Mouse (Mus musculus) cerebellum, adult 2 months (tissue): ENCODE measurements at regions not wholly inside any gene's neighbourhood (a gene's known extent, or its start where the extent isn't known, plus 50 kb on each side); places are given as distances from the start of the nearest gene placed in this dataset.
A peak's percentile ranks its signal among the peaks of the same experiment; 100 is the strongest.

Source experiments
- DNase-seq, 2 experiments: peaks; one replicate each; pipeline ENCODE4 v3.0.0; 2021
- H3K27ac ChIP-seq: fragments of 200-500 bp; 2 replicates; pipeline ENCODE4 v1.5.1; 2012; ENCODE audit warnings: low read length, control low read depth, inconsistent platforms; ENCODE audit not compliant: insufficient read depth
- H3K27me3 ChIP-seq: fragments of 200-500 bp; 2 replicates; pipeline ENCODE4 v1.6.1; 2012; ENCODE audit warnings: inconsistent platforms, mild to moderate bottlenecking, low read length, moderate library complexity; ENCODE audit not compliant: control insufficient read depth, insufficient read depth
- H3K4me1 ChIP-seq: fragments of 200-500 bp; 2 replicates; pipeline ENCODE4 v1.6.1; 2011; ENCODE audit warnings: low read length; ENCODE audit not compliant: control insufficient read depth, insufficient read depth
- H3K4me3 ChIP-seq: fragments of 200-500 bp; replicated peaks from 2 replicates; pipeline ENCODE3; 2011; ENCODE audit warnings: mild to moderate bottlenecking, low read depth, low read length, control low read depth; ENCODE audit not compliant: insufficient read depth
- CTCF ChIP-seq: fragments of 200-500 bp; IDR thresholded peaks from 2 replicates; pipeline ENCODE4 v1.5.1; 2011; ENCODE audit warnings: low read depth, mild to moderate bottlenecking, control low read depth, low read length, moderate library complexity, borderline replicate concordance; ENCODE audit not compliant: insufficient read depth
- POLR2A ChIP-seq: fragments of 200-500 bp; IDR thresholded peaks from 2 replicates; pipeline ENCODE4 v1.6.1; 2011; ENCODE audit warnings: low read length, control low read depth, borderline replicate concordance; ENCODE audit not compliant: insufficient read depth
- WGBS: fragments of 180-500 bp; shearing (Covaris S2); methylation state at CpG from one replicate; pipeline ENCODE4 v1.1.7; 2018; 5-methylcytosine and 5-hydroxymethylcytosine counted together

GRCm38 (mm10) chr14:74464027-74464682, 176.5 kb upstream of the Htr2a start:
- no peak for DNase-seq
- Histone ChIP-seq H3K4me1 (no peaks in the 10 kb centered on the region), H3K27ac (no peak overlapping the region), H3K27me3 (no peaks in the 10 kb centered on the region), H3K4me3 (no peak overlapping the region)
- WGBS: 33% methylated on average over 2 of the region's 2 CpGs
- TF ChIP-seq POLR2A: no peak
- TF ChIP-seq CTCF: no peak

GRCm38 (mm10) chr14:74495504-74495903, 145.1 kb upstream of the Htr2a start:
- DNase-seq: no peak
- Histone ChIP-seq H3K27ac (no peak overlapping the region), H3K4me1 (no peaks in the 10 kb centered on the region), H3K4me3 (no peak overlapping the region), H3K27me3 (no peaks in the 10 kb centered on the region)
- TF ChIP-seq POLR2A (no peak), CTCF (no peak)

GRCm38 (mm10) chr14:74511521-74511920, 129.1 kb upstream of the Htr2a start:
- DNase-seq: no peak
- Histone ChIP-seq H3K4me3 (no peak overlapping the region), H3K27me3 (no peaks in the 10 kb centered on the region), H3K4me1 (no peaks in the 10 kb centered on the region), H3K27ac (no peak overlapping the region)
- TF ChIP-seq CTCF: no peak
- TF ChIP-seq POLR2A: no peak
- 86% methylated on average over 2 of the region's 2 CpGs for WGBS

- no peaks in the 10 kb centered on the region for H3K27me3 ChIP-seq
Observed at GRCm38 (mm10) chr14:74516451-74516850, 124.2 kb upstream of the Htr2a start.

GRCm38 (mm10) chr14:74519531-74519930, 121.1 kb upstream of the Htr2a start:
- H3K27me3 ChIP-seq: no peaks in the 10 kb centered on the region
- no peak overlapping the region for H3K27ac ChIP-seq
- H3K4me1 ChIP-seq: no peaks in the 10 kb centered on the region
- TF ChIP-seq POLR2A (no peak), CTCF (no peak)
- WGBS: 68% methylated on average over 6 of the region's 6 CpGs
- no peak overlapping the region for H3K4me3 ChIP-seq
- no peak for DNase-seq

More at GRCm38 (mm10) chr14:74516451-74516850, 124.2 kb upstream of the Htr2a start:
- TF ChIP-seq CTCF (no peak), POLR2A (no peak)
- 93% methylated on average over 3 of the region's 3 CpGs for whole genome bisulfite sequencing
- no peak overlapping the region for H3K27ac ChIP-seq
- H3K4me3 ChIP-seq: no peak overlapping the region
- no peaks in the 10 kb centered on the region for H3K4me1 ChIP-seq
- DNase-seq: no peak

GRCm38 (mm10) chr14:74521669-74522068, 119.0 kb upstream of the Htr2a start:
- DNase-seq: no peak
- TF ChIP-seq CTCF: no peak
- TF ChIP-seq POLR2A: no peak
- 90% methylated on average over 3 of the region's 3 CpGs for WGBS
- Histone ChIP-seq H3K4me3 (no peak overlapping the region), H3K4me1 (no peaks in the 10 kb centered on the region), H3K27me3 (no peaks in the 10 kb centered on the region), H3K27ac (no peak overlapping the region)

GRCm38 (mm10) chr14:74527246-74527645, 113.4 kb upstream of the Htr2a start:
- no peak overlapping the region for H3K4me3 ChIP-seq
- DNase-seq: peak in 1 of 2 experiments; percentile 13
- H3K27me3 ChIP-seq: no peaks in the 10 kb centered on the region
- no peak overlapping the region for H3K27ac ChIP-seq
- TF ChIP-seq POLR2A (no peak), CTCF (no peak)
- WGBS: 11% methylated on average over 4 of the region's 4 CpGs
- H3K4me1 ChIP-seq: no peaks in the 10 kb centered on the region

- peak in 1 of 2 experiments; percentile 16 for DNase-seq
- Histone ChIP-seq H3K27ac (no peak overlapping the region), H3K4me3 (no peak overlapping the region), H3K27me3 (no peaks in the 10 kb centered on the region), H3K4me1 (no peaks in the 10 kb centered on the region)
- WGBS: 30% methylated on average over 7 of the region's 7 CpGs
- TF ChIP-seq POLR2A: no peak
- no peak for TF ChIP-seq CTCF
Observed at GRCm38 (mm10) chr14:74529368-74529951, 111.2 kb upstream of the Htr2a start.
